ENCODE assay signal across 8 mouse cellular contexts in genomic region chr2:30363773-30364650, GRCm38 (mm10). TPM values are rescaled to one million over a fixed set of nuclear protein-coding genes. Genes with fewer than 3 reads are reported as not detected.
DNase-seq lines count a peak whose midpoint lies in the region; ATAC-seq lines count a peak whose summit lies in the region.

Gene Miga2, plus strand, starts transcription at chr2:30364233.

- DNase-seq in NIH3T3 (ENCODE audit: low read depth): peak; percentile 99
- peak; percentile 98 to 99 for DNase-seq in cerebellum, postnatal 10 days
- DNase-seq in frontal cortex, postnatal 10 days (ENCODE audit: low spot score in 2 of 2): peak; percentile 98 to 99
- DNase-seq in layer of hippocampus, postnatal 14 days (ENCODE audit: low spot score in 2 of 2): peak; percentile 96 to 99
- DNase-seq in lung, postnatal 14 days: peak; percentile 98
- DNase-seq in retina, adult 2 months (ENCODE audit: low read depth, low spot score): peak; percentile 97
- DNase-seq in thymus, postnatal 36 days: peak; percentile 97

- peak within 1 kb of the TSS; percentile 89 for H3K4me3 ChIP-seq in hindbrain, embryonic 12.5 days

- H3K4me2 ChIP-seq in hindbrain, embryonic 12.5 days (replicated peaks): peak within 1 kb of the TSS; percentile 98

- peak; percentile 99 for ATAC-seq in hindbrain, embryonic 12.5 days (ENCODE audit: low FRiP score)

- H3K27ac ChIP-seq in hindbrain, embryonic 12.5 days: peak within 1 kb of the TSS; percentile 84

- no peaks in the 10 kb centered on the region for H3K27me3 ChIP-seq in hindbrain, embryonic 12.5 days

- H3K36me3 ChIP-seq in hindbrain, embryonic 12.5 days: peaks cover 23% of the 10 kb centered on the region

- peak within 1 kb of the TSS; percentile 90 for H3K9ac ChIP-seq in hindbrain, embryonic 12.5 days

- 1% methylated on average over 54 of the region's 54 CpGs for WGBS in hindbrain, embryonic 12.5 days

- no peaks in the 10 kb centered on the region for H3K9me3 ChIP-seq in hindbrain, embryonic 12.5 days (replicated peaks)

- H3K4me1 ChIP-seq in hindbrain, embryonic 12.5 days: peaks cover 14% of the 10 kb centered on the region

RNA-seq across cellular contexts. Expression of gene Miga2, which starts in this region (rescaled TPM):
- polyA plus RNA-seq in hindbrain, embryonic 12.5 days (2016; fragmentation: Nextera tagmentation; extraction: Ambion mirVana): 29.3 and 30.7 TPM in 2 replicates
- 100 to 1,000 TPM; 105 to 115 TPM for total RNA-seq in layer of hippocampus, postnatal 14 days (2021)

Comparison
In these comparisons a context has a peak if more than half of its experiments do, and no peak if none do; other contexts are left out.
1. Peak in every context shown above with its lines: DNase-seq, ATAC-seq, H3K4me3 ChIP-seq and H3K27ac ChIP-seq.